Mouse (Mus musculus) liver, embryonic 14.5 days (tissue): ENCODE data around the gene Arid1b.

Experiments used
- CTCF ChIP-seq: IDR thresholded peaks from 2 replicates; pipeline ENCODE4 v1.5.1; 2016; ENCODE audit warnings: antibody characterized with exemption, low read depth, control low read depth
- EP300 ChIP-seq: IDR thresholded peaks from 2 replicates; pipeline ENCODE4 v1.6.1; 2016; ENCODE audit warnings: antibody characterized with exemption, low read depth

GRCm38 (mm10) chr17:5197765-5198164, 203.6 kb downstream of the Arid1b start:
- TF ChIP-seq CTCF: no peak
- TF ChIP-seq EP300: no peak
